22 mouse cellular contexts compared by ENCODE assay signal in genomic region chr16:88225616-88226015, GRCm38 (mm10).
"Had no signal": no experiment of that assay in that cellular context is flagged by ENCODE, and none has a peak within 500 bp of the region (broad histone marks: within the 10 kb centered on the region; RNA-seq: fewer than 3 reads in every experiment).

No protein-coding gene starts in this region.

- H3K9ac ChIP-seq: heart, embryonic 13.5 days; heart, embryonic 15.5 days; hindbrain, embryonic 12.5 days; hindbrain, embryonic 14.5 days; intestine, embryonic 15.5 days; limb, embryonic 12.5 days; liver, embryonic 13.5 days had no signal

- DNase-seq: gastrocnemius, postnatal 14 days; gastrocnemius, postnatal 36 days; heart, adult 11 months; heart, adult 2 months; heart, postnatal 14 days; heart, postnatal 36 days; kidney, adult 18-20 months; kidney, adult 8-10 months; kidney, postnatal 10 days; kidney, postnatal 25 days; kidney, postnatal 4 days; liver; liver, embryonic 13.5 days had no signal

- H3K4me1 ChIP-seq: heart, embryonic 13.5 days; heart, embryonic 15.5 days; hindbrain, embryonic 12.5 days; intestine, embryonic 15.5 days; limb, embryonic 10.5 days; limb, embryonic 12.5 days; liver, embryonic 13.5 days had no signal

- H3K9me3 ChIP-seq: heart, embryonic 13.5 days; heart, embryonic 15.5 days; hindbrain, embryonic 12.5 days; intestine, embryonic 15.5 days; limb, embryonic 10.5 days; limb, embryonic 12.5 days; liver, embryonic 13.5 days had no signal

- H3K27ac ChIP-seq: heart, adult 2 months; heart, embryonic 13.5 days; heart, embryonic 15.5 days; hindbrain, embryonic 12.5 days; hindbrain, embryonic 14.5 days; intestine, embryonic 15.5 days; layer of hippocampus, adult 2 months; left cerebral cortex, adult 2 months; limb, embryonic 10.5 days; limb, embryonic 12.5 days; liver, embryonic 13.5 days had no signal

- H3K36me3 ChIP-seq: heart, embryonic 13.5 days; heart, embryonic 15.5 days; hindbrain, embryonic 12.5 days; intestine, embryonic 15.5 days; limb, embryonic 10.5 days; limb, embryonic 12.5 days; liver, embryonic 13.5 days had no signal

- H3K27me3 ChIP-seq: heart, embryonic 13.5 days; heart, embryonic 15.5 days; hindbrain, embryonic 12.5 days; intestine, embryonic 15.5 days; limb, embryonic 12.5 days; liver, embryonic 13.5 days had no signal

- H3K4me3 ChIP-seq: heart, adult 2 months; heart, embryonic 13.5 days; heart, embryonic 15.5 days; hindbrain, embryonic 12.5 days; intestine, embryonic 15.5 days; layer of hippocampus, adult 2 months; left cerebral cortex, adult 2 months; limb, embryonic 10.5 days; limb, embryonic 12.5 days; liver, embryonic 13.5 days had no signal
